Mouse (Mus musculus): ENCODE data around the gene Dlgap3. TPM values are rescaled to one million over a fixed set of nuclear protein-coding genes. Genes with fewer than 3 reads are reported as not detected.
A peak's percentile ranks its signal among the peaks of the same experiment; 100 is the strongest.

Gene Dlgap3
- polyA plus RNA-seq, 1 experiment from 2014 or later: 5.7 TPM

- no peak for DNase-seq (ENCODE audit: low spot score)
Measured at GRCm38 (mm10) chr4:127155757-127156156, 13.2 kb upstream of the Dlgap3 start.

GRCm38 (mm10) chr4:127157746-127158145, 11.3 kb upstream of the Dlgap3 start:
- no peak overlapping the region for H3K27ac ChIP-seq (ENCODE audit: low read depth, low read length)

More at GRCm38 (mm10) chr4:127155757-127156156, 13.2 kb upstream of the Dlgap3 start:
- Histone ChIP-seq H3K9me3 (ENCODE audit: control insufficient read depth, low read length) (no peaks in the 10 kb centered on the region), H3K27ac (ENCODE audit: low read depth, low read length) (no peak overlapping the region), H3K4me2 (ENCODE audit: low read depth) (no peak overlapping the region), H3K4me3 (ENCODE audit: low read depth, low read length) (no peak overlapping the region), H3K36me3 (ENCODE audit: control insufficient read depth, insufficient read depth, low read length) (no peaks in the 10 kb centered on the region), H3K4me1 (ENCODE audit: control insufficient read depth, insufficient read depth, low read length) (no peaks in the 10 kb centered on the region), H3K9ac (ENCODE audit: low read length) (no peak overlapping the region), H3K27me3 (ENCODE audit: control insufficient read depth, insufficient read depth, low read length) (no peaks in the 10 kb centered on the region)
- ATAC-seq (ENCODE audit: insufficient read depth, low FRiP score, low TSS enrichment): no peak
- 60% methylated on average over 5 of the region's 5 CpGs for WGBS

GRCm38 (mm10) chr4:127163926-127164325, 5.1 kb upstream of the Dlgap3 start:
- Histone ChIP-seq H3K4me2 (ENCODE audit: low read depth) (no peak overlapping the region), H3K4me3 (ENCODE audit: low read depth, low read length) (no peak overlapping the region), H3K27me3 (ENCODE audit: control insufficient read depth, insufficient read depth, low read length) (peaks cover 10% of the 10 kb centered on the region), H3K9ac (ENCODE audit: low read length) (no peak overlapping the region), H3K4me1 (ENCODE audit: control insufficient read depth, insufficient read depth, low read length) (no peaks in the 10 kb centered on the region), H3K36me3 (ENCODE audit: control insufficient read depth, insufficient read depth, low read length) (no peaks in the 10 kb centered on the region), H3K9me3 (ENCODE audit: control insufficient read depth, low read length) (no peaks in the 10 kb centered on the region), H3K27ac (ENCODE audit: low read depth, low read length) (no peak overlapping the region)
- 70% methylated on average over 8 of the region's 8 CpGs for WGBS
- ATAC-seq (ENCODE audit: insufficient read depth, low FRiP score, low TSS enrichment) (no peak), DNase-seq (ENCODE audit: low spot score) (no peak)

More at GRCm38 (mm10) chr4:127157746-127158145, 11.3 kb upstream of the Dlgap3 start:
- WGBS: 83% methylated on average over 4 of the region's 4 CpGs
- DNase-seq (ENCODE audit: low spot score) (no peak), ATAC-seq (ENCODE audit: insufficient read depth, low FRiP score, low TSS enrichment) (no peak)
- Histone ChIP-seq H3K9ac (ENCODE audit: low read length) (no peak overlapping the region), H3K4me2 (ENCODE audit: low read depth) (no peak overlapping the region), H3K4me3 (ENCODE audit: low read depth, low read length) (no peak overlapping the region), H3K4me1 (ENCODE audit: control insufficient read depth, insufficient read depth, low read length) (no peaks in the 10 kb centered on the region), H3K36me3 (ENCODE audit: control insufficient read depth, insufficient read depth, low read length) (no peaks in the 10 kb centered on the region), H3K9me3 (ENCODE audit: control insufficient read depth, low read length) (no peaks in the 10 kb centered on the region), H3K27me3 (ENCODE audit: control insufficient read depth, insufficient read depth, low read length) (no peaks in the 10 kb centered on the region)

- DNase-seq (ENCODE audit: low spot score) (no peak), ATAC-seq (ENCODE audit: insufficient read depth, low FRiP score, low TSS enrichment) (no peak)
- H3K36me3 ChIP-seq (ENCODE audit: control insufficient read depth, insufficient read depth, low read length): no peaks in the 10 kb centered on the region
- H3K27me3 ChIP-seq (ENCODE audit: control insufficient read depth, insufficient read depth, low read length): peaks cover 13% of the 10 kb centered on the region
- H3K9ac ChIP-seq (ENCODE audit: low read length): no peak overlapping the region
- H3K4me3 ChIP-seq (ENCODE audit: low read depth, low read length): no peak overlapping the region
- peaks cover 3% of the 10 kb centered on the region; the same call in 1 of the 2 replicates for H3K4me1 ChIP-seq (ENCODE audit: control insufficient read depth, insufficient read depth, low read length)
- no peak overlapping the region for H3K4me2 ChIP-seq (ENCODE audit: low read depth)
- H3K9me3 ChIP-seq (ENCODE audit: control insufficient read depth, low read length): no peaks in the 10 kb centered on the region
- 75% methylated on average over 5 of the region's 5 CpGs for WGBS
- H3K27ac ChIP-seq (ENCODE audit: low read depth, low read length): no peak overlapping the region
Measured at GRCm38 (mm10) chr4:127167096-127167495, 1.9 kb upstream of the Dlgap3 start.

- H3K4me1 ChIP-seq (ENCODE audit: control insufficient read depth, insufficient read depth, low read length): peaks cover 3% of the 10 kb centered on the region; the same call in 1 of the 2 replicates
- peaks cover 15% of the 10 kb centered on the region for H3K27me3 ChIP-seq (ENCODE audit: control insufficient read depth, insufficient read depth, low read length)
- no peaks in the 10 kb centered on the region for H3K36me3 ChIP-seq (ENCODE audit: control insufficient read depth, insufficient read depth, low read length)
- H3K4me2 ChIP-seq (ENCODE audit: low read depth): peak overlapping the region; percentile 99
- peak overlapping the region; percentile 82; the same call in 1 of the 2 replicates for H3K4me3 ChIP-seq (ENCODE audit: low read depth, low read length)
- no peaks in the 10 kb centered on the region for H3K9me3 ChIP-seq (ENCODE audit: control insufficient read depth, low read length)
- DNase-seq (ENCODE audit: low spot score) (no peak), ATAC-seq (ENCODE audit: insufficient read depth, low FRiP score, low TSS enrichment) (no peak; the same call in 1 of the 2 replicates)
- H3K9ac ChIP-seq (ENCODE audit: low read length): no peak overlapping the region
- WGBS: 17% methylated on average over 8 of the region's 8 CpGs
- H3K27ac ChIP-seq (ENCODE audit: low read depth, low read length): no peak overlapping the region
Measured at GRCm38 (mm10) chr4:127167731-127168130, 1.3 kb upstream of the Dlgap3 start.

- peak overlapping the region; percentile 84 for H3K9ac ChIP-seq (ENCODE audit: low read length)
- H3K27ac ChIP-seq (ENCODE audit: low read depth, low read length): peak overlapping the region; percentile 39; the same call in 1 of the 2 replicates
- H3K9me3 ChIP-seq (ENCODE audit: control insufficient read depth, low read length): no peaks in the 10 kb centered on the region
- peak; percentile 75 for ATAC-seq (ENCODE audit: insufficient read depth, low FRiP score, low TSS enrichment)
- H3K4me1 ChIP-seq (ENCODE audit: control insufficient read depth, insufficient read depth, low read length): peaks cover 3% of the 10 kb centered on the region; the same call in 1 of the 2 replicates
- peaks cover 15% of the 10 kb centered on the region for H3K27me3 ChIP-seq (ENCODE audit: control insufficient read depth, insufficient read depth, low read length)
- WGBS: 0% methylated on average over 39 of the region's 39 CpGs
- peak overlapping the region; percentile 82 for H3K4me3 ChIP-seq (ENCODE audit: low read depth, low read length)
- no peaks in the 10 kb centered on the region for H3K36me3 ChIP-seq (ENCODE audit: control insufficient read depth, insufficient read depth, low read length)
- H3K4me2 ChIP-seq (ENCODE audit: low read depth): peak overlapping the region; percentile 99
- DNase-seq (ENCODE audit: low spot score): peak; percentile 78
Measured at GRCm38 (mm10) chr4:127168211-127168913, 642 bp upstream of the Dlgap3 start.

- peak overlapping the region; percentile 84 for H3K9ac ChIP-seq (ENCODE audit: low read length)
- ATAC-seq (ENCODE audit: insufficient read depth, low FRiP score, low TSS enrichment): peak; percentile 54
- H3K27me3 ChIP-seq (ENCODE audit: control insufficient read depth, insufficient read depth, low read length): peaks cover 15% of the 10 kb centered on the region
Measured at GRCm38 (mm10) chr4:127169346-127170221, 580 bp downstream of the Dlgap3 start.

GRCm38 (mm10) chr4:127170866-127171265, 1.9 kb downstream of the Dlgap3 start:
- no peak overlapping the region for H3K27ac ChIP-seq (ENCODE audit: low read depth, low read length)
- no peaks in the 10 kb centered on the region for H3K9me3 ChIP-seq (ENCODE audit: control insufficient read depth, low read length)
- H3K27me3 ChIP-seq (ENCODE audit: control insufficient read depth, insufficient read depth, low read length): peaks cover 15% of the 10 kb centered on the region
- no peak for ATAC-seq (ENCODE audit: insufficient read depth, low FRiP score, low TSS enrichment)
- DNase-seq (ENCODE audit: low spot score): no peak
- H3K4me1 ChIP-seq (ENCODE audit: control insufficient read depth, insufficient read depth, low read length): peaks cover 3% of the 10 kb centered on the region; the same call in 1 of the 2 replicates
- H3K9ac ChIP-seq (ENCODE audit: low read length): no peak overlapping the region
- no peak overlapping the region for H3K4me2 ChIP-seq (ENCODE audit: low read depth)
- no peaks in the 10 kb centered on the region for H3K36me3 ChIP-seq (ENCODE audit: control insufficient read depth, insufficient read depth, low read length)
- WGBS: 36% methylated on average over 5 of the region's 5 CpGs
- H3K4me3 ChIP-seq (ENCODE audit: low read depth, low read length): no peak overlapping the region

More at GRCm38 (mm10) chr4:127169346-127170221, 580 bp downstream of the Dlgap3 start:
- peak overlapping the region; percentile 39; the same call in 1 of the 2 replicates for H3K27ac ChIP-seq (ENCODE audit: low read depth, low read length)
- H3K4me1 ChIP-seq (ENCODE audit: control insufficient read depth, insufficient read depth, low read length): peaks cover 3% of the 10 kb centered on the region; the same call in 1 of the 2 replicates
- H3K36me3 ChIP-seq (ENCODE audit: control insufficient read depth, insufficient read depth, low read length): no peaks in the 10 kb centered on the region
- DNase-seq (ENCODE audit: low spot score): no peak
- H3K9me3 ChIP-seq (ENCODE audit: control insufficient read depth, low read length): no peaks in the 10 kb centered on the region
- H3K4me2 ChIP-seq (ENCODE audit: low read depth): peak overlapping the region; percentile 99
- 3% methylated on average over 27 of the region's 51 CpGs for WGBS
- H3K4me3 ChIP-seq (ENCODE audit: low read depth, low read length): peak overlapping the region; percentile 82
